Mouse (Mus musculus): ENCODE measurements around the gene Nabp1. TPM values are rescaled to one million over a fixed set of nuclear protein-coding genes. Genes with fewer than 3 reads are reported as not detected.

Gene Nabp1
- polyA plus RNA-seq, 1 experiment from 2014 or later = 7.6 TPM

Other genes with a start within 250 kb of the Nabp1 start
- gene Cavin2, start 189.3 kb downstream of the Nabp1 start, polyA plus RNA-seq (2015; fragmentation: Nextera tagmentation; extraction: Ambion mirVana) = 22.8 and 23.2 TPM in 2 replicates

Measured in liver, embryonic 15.5 days (tissue).